Mouse (Mus musculus) heart, postnatal 36 days (tissue): Measurements from ENCODE around the gene Ptn. TPM values are rescaled to one million over a fixed set of nuclear protein-coding genes. Genes with fewer than 3 reads are reported as not detected.
"Not testable (repeated sequence)": the region's sequence is repeated elsewhere in the genome, so short reads cannot be mapped to it uniquely, and the experiment has no call there.

Experiments used
- DNase-seq, 2 experiments: peaks; one replicate each; pipeline ENCODE4 v3.0.0; 2021 to 2022
- intact Hi-C: fragments of 180-260 bp; cut with DNase I; formaldehyde crosslinking; loops from one replicate; pipeline ENCODE4 v1.15.1; 2025
- total RNA-seq, 2 experiments: library from RNA; stranded (reverse); gene quantifications; 2 replicates each; pipeline ENCODE4 v1.2.3; 2021

Gene Ptn
- total RNA-seq, 2 experiments from 2014 or later, result 2.7 to 4.4 TPM

- intact Hi-C loops, result no loop called here
- no peak for DNase-seq
Measured at GRCm38 (mm10) chr6:36769012-36769411, 41.0 kb downstream of the Ptn start.

- intact Hi-C loops, result no loop called here
- no peak for DNase-seq
Measured at GRCm38 (mm10) chr6:36766941-36767340, 43.1 kb downstream of the Ptn start.

- intact Hi-C loops, result no loop called here
- no peak for DNase-seq
Measured at GRCm38 (mm10) chr6:36755001-36755885, 54.8 kb downstream of the Ptn start.

GRCm38 (mm10) chr6:36752887-36753286, 57.1 kb downstream of the Ptn start:
- intact Hi-C loops, result no loop called here
- no peak for DNase-seq

- intact Hi-C loops, result no loop called here
- DNase-seq, result no peak
Measured at GRCm38 (mm10) chr6:36739811-36740210, 70.2 kb downstream of the Ptn start.

GRCm38 (mm10) chr6:36736763-36737162, 73.3 kb downstream of the Ptn start:
- intact Hi-C loops, result no loop called here
- no peak for DNase-seq

GRCm38 (mm10) chr6:36735622-36736021, 74.4 kb downstream of the Ptn start:
- intact Hi-C loops, DNase-seq: not testable (repeated sequence)

- intact Hi-C loops, DNase-seq: not testable (repeated sequence)
Measured at GRCm38 (mm10) chr6:36729811-36730210, 80.2 kb downstream of the Ptn start.

- no peak for DNase-seq
- intact Hi-C loops, result no loop called here
Measured at GRCm38 (mm10) chr6:36728079-36728478, 81.9 kb downstream of the Ptn start.

- intact Hi-C loops, result no loop called here
- DNase-seq, result no peak
Measured at GRCm38 (mm10) chr6:36725509-36726160, 84.4 kb downstream of the Ptn start.

- intact Hi-C loops, result no loop called here
- DNase-seq, result no peak
Measured at GRCm38 (mm10) chr6:36722769-36723549, 87.1 kb downstream of the Ptn start.

- intact Hi-C loops, result no loop called here
- no peak for DNase-seq
Measured at GRCm38 (mm10) chr6:36713329-36713728, 96.7 kb downstream of the Ptn start.

- DNase-seq, result no peak
- intact Hi-C loops, result loop anchor here (5.0 kb wide), 1 partner anchor 97 kb away; no protein-coding TSS in a partner anchor
Measured at GRCm38 (mm10) chr6:36695481-36695880, 114.5 kb downstream of the Ptn start.

GRCm38 (mm10) chr6:36691497-36691896, 118.5 kb downstream of the Ptn start:
- intact Hi-C loops, result loop anchor here (1.0 to 2.0 kb wide), 2 partner anchors 213 to 355 kb away; no protein-coding TSS in a partner anchor
- DNase-seq, result peak; percentile 22 to 32

GRCm38 (mm10) chr6:36690941-36691340, 119.1 kb downstream of the Ptn start:
- intact Hi-C loops, result loop anchor here (1.0 to 2.0 kb wide), 2 partner anchors 213 to 356 kb away; no protein-coding TSS in a partner anchor
- no peak for DNase-seq

- DNase-seq, result peak; percentile 5 to 6
- intact Hi-C loops, result no loop called here
Measured at GRCm38 (mm10) chr6:36676710-36677691, 133.0 kb downstream of the Ptn start.

GRCm38 (mm10) chr6:36672399-36673221, 137.4 kb downstream of the Ptn start:
- intact Hi-C loops, result no loop called here
- DNase-seq, result no peak

GRCm38 (mm10) chr6:36671274-36671673, 138.7 kb downstream of the Ptn start:
- DNase-seq, result no peak
- intact Hi-C loops, result no loop called here
